Mouse (Mus musculus): ENCODE data around the gene Gtf2ird2. TPM values are rescaled to one million over a fixed set of nuclear protein-coding genes. Genes with fewer than 3 reads are reported as not detected.

Gene Gtf2ird2
- polyA plus RNA-seq (2015; fragmentation: Nextera tagmentation; extraction: Ambion mirVana): 4.0 and 4.9 TPM in 2 replicates

DNA sequence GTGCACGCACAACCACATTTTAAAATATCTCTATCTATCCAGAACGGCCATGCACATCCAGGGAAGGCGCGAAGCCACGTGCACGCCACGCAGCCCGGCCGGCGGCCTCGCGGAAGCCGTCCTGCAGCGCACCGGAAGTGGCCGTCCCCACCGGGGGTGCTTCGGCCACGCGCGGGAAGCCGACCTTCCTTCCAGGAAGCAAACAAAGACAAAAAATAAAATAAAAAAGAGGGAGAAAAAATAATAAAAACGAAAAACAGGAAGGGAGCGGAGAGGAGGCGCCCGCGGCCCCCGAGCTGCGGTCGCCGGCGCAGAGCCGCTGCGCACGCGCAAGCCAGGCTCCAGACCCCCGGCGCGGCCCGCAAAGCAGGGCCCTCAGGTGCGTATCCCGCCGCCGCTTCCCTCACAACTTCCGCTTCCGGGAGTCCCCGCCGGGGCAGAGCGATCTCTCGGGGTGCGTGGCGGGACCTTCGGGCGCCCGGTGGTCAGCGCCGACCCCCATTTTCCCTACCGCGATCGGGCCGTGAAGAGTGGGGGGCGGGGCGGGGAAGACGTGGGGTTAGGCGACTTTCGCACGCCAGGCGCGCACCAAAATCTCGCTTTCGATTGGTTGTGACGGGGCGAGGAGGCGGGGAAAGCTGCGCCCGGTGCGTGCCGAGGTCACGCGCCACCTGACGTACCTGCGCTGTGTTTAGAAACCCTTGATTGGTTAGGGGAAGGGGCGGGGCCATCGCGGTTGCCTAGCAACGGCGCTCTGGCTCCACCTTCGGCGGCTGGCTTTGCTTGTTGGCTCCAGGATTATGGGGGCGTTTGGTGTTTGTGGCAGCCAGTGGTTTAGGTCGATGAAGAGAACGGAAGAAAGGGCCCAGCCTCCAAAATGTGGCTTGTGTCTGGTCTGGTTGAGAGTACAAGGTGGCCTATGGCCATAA lies at the start of gene Gtf2ird2:
Gene Gtf2ird2 (plus strand): TSS at position 140 of the 929 bp plus-strand sequence.

DNA sequence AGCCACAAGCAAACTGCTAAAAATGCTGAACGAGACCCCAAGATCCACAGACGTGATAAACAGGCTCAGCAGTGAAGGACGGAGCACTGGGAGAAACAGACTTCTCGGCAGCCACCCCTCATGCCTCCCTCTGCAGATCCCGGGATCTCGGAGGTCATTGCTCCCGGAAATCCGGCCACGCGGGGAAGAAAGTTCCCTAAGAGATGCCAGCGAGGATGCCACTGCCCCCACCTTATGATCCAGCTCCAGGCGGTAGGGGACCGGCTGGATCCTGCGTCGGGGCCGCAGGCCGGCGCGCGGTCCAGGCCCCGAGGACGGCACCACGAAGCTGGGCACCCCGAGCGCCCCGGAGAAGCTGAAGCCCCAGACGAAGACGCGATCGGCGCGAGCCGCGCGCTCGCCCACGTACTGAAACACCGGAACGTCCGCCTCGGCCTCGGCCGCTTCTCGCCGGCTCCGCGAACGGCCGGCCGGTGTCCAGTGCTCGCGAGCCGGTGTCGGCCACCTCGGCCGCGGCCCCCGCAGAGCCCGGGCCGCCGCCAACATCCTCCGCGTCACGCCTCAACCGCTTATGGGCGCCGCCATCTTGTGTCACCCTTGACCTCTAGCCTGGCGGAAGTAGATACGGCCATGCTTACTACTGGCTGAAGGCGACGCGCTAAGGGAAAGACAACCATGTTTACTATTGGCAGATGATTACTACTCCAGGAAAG lies 7.5 kb upstream of the Gtf2ird2 start, which contains the start of gene Rcc1l:
Gene Rcc1l (minus strand): TSS at position 606 of the 713 bp plus-strand sequence.

DNA sequence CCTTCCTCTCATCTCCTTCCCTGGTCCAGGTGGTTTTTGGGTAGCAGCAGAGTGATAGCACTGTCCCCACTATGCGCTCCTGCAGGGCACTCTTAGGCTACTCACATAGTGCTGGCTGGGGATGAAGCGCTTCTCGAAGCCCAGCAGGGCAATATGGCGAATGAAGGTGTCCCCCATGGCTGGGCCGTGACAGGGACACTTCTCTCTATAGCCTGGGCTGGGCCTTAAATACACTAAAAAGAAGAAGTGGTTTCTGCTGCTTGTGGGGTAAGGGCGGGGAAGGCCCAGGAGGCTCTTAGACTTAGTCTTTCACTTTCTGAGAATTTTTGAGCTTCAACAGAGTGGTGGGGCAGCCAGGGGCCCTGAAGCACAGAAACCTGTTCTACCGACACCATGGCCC lies 45.6 kb downstream of the Gtf2ird2 start, which contains the start of gene Ncf1:
Gene Ncf1 (minus strand): TSS at position 235 of the 400 bp plus-strand sequence.

Other genes starting within 250 kb of the Gtf2ird2 start
- gene Castor2, start 84.3 kb upstream of the Gtf2ird2 start, polyA plus RNA-seq (2015; fragmentation: Nextera tagmentation; extraction: Ambion mirVana): 2.1 and 2.3 TPM in 2 replicates
- gene Rcc1l, start 7.2 kb upstream of the Gtf2ird2 start, polyA plus RNA-seq (2015; fragmentation: Nextera tagmentation; extraction: Ambion mirVana): 16.0 and 16.2 TPM in 2 replicates
- 41.1 and 63.6 TPM in 2 replicates for gene Ncf1, start 45.6 kb downstream of the Gtf2ird2 start, polyA plus RNA-seq (2015; fragmentation: Nextera tagmentation; extraction: Ambion mirVana)
- gene Gtf2i, start 130.7 kb downstream of the Gtf2ird2 start, polyA plus RNA-seq (2015; fragmentation: Nextera tagmentation; extraction: Ambion mirVana): 41.7 and 48.7 TPM in 2 replicates